Mouse (Mus musculus) gastrocnemius, adult 18-20 months (tissue): ENCODE data around the gene Cep131. TPM values are rescaled to one million over a fixed set of nuclear protein-coding genes. Genes with fewer than 3 reads are reported as not detected.

Experiments used
- DNase-seq: peaks from one replicate; pipeline ENCODE4 v3.0.0; 2021; ENCODE audit warnings: low spot score
- total RNA-seq, 2 experiments: library from RNA; stranded (reverse); gene quantifications; 2 replicates each; pipeline ENCODE4 v1.2.3; 2021

Cep131 gene
- total RNA-seq, 2 experiments from 2014 or later = 6.0 to 8.4 TPM

GRCm38 (mm10) chr11:120052274-120052673 lies 34.4 kb downstream of the Cep131 start:
- peak; percentile 31 for DNase-seq

- no peak for DNase-seq
Observed at GRCm38 (mm10) chr11:120051124-120051811, 35.4 kb downstream of the Cep131 start.

GRCm38 (mm10) chr11:120049067-120049466 lies 37.6 kb downstream of the Cep131 start:
- no peak for DNase-seq

GRCm38 (mm10) chr11:120048252-120048556 lies 38.4 kb downstream of the Cep131 start:
- DNase-seq = no peak

GRCm38 (mm10) chr11:120047531-120048251 lies 38.9 kb downstream of the Cep131 start:
- no peak for DNase-seq

GRCm38 (mm10) chr11:120046553-120047191 lies 40.0 kb downstream of the Cep131 start, which contains the start of gene Aatk:
TSS of gene Aatk (minus strand) at chr11:120047167.
- DNase-seq = no peak

GRCm38 (mm10) chr11:120045839-120046552 lies 40.6 kb downstream of the Cep131 start:
- peak; percentile 42 for DNase-seq

- DNase-seq = no peak
Observed at GRCm38 (mm10) chr11:120045341-120045740, 41.3 kb downstream of the Cep131 start.

- DNase-seq = no peak
Observed at GRCm38 (mm10) chr11:120042141-120042838, 44.3 kb downstream of the Cep131 start.

- peak; percentile 64 for DNase-seq
Observed at GRCm38 (mm10) chr11:120041191-120042123, 45.2 kb downstream of the Cep131 start.

- no peak for DNase-seq
Observed at GRCm38 (mm10) chr11:120040440-120040839, 46.2 kb downstream of the Cep131 start.

GRCm38 (mm10) chr11:120039581-120039980 lies 47.0 kb downstream of the Cep131 start:
- DNase-seq = no peak

GRCm38 (mm10) chr11:120034762-120035161 lies 51.9 kb downstream of the Cep131 start:
- DNase-seq = no peak

- no peak for DNase-seq
Observed at GRCm38 (mm10) chr11:120034306-120034705, 52.3 kb downstream of the Cep131 start.

- no peak for DNase-seq
Observed at GRCm38 (mm10) chr11:120033473-120033872, 53.2 kb downstream of the Cep131 start.

- no peak for DNase-seq
Observed at GRCm38 (mm10) chr11:120032052-120032451, 54.6 kb downstream of the Cep131 start.

GRCm38 (mm10) chr11:120030145-120030901 lies 56.3 kb downstream of the Cep131 start:
- DNase-seq = peak; percentile 53

GRCm38 (mm10) chr11:120029431-120030144 lies 57.0 kb downstream of the Cep131 start:
- no peak for DNase-seq
